Mouse (Mus musculus): ENCODE results near the gene Stpg2. TPM values are rescaled to one million over a fixed set of nuclear protein-coding genes. Genes with fewer than 3 reads are reported as not detected.
A peak's percentile ranks its signal among the peaks of the same experiment; 100 is the strongest.

Stpg2 gene
- polyA plus RNA-seq, 1 experiment: 0.06 TPM

- Histone ChIP-seq H3K27ac (ENCODE audit: insufficient read depth, low read depth, low read length) (no peak overlapping the region), H3K4me3 (ENCODE audit: insufficient read depth, low read depth, low read length) (no peak overlapping the region), H3K27me3 (replicated peaks; ENCODE audit: control insufficient read depth, insufficient read depth, low read length) (no peaks in the 10 kb centered on the region), H3K36me3 (ENCODE audit: control insufficient read depth, insufficient read depth, low read length) (no peaks in the 10 kb centered on the region), H3K4me1 (ENCODE audit: control insufficient read depth, insufficient read depth, low read length) (no peaks in the 10 kb centered on the region)
- TF ChIP-seq CTCF (conservative IDR thresholded peaks at IDR 0.05; ENCODE audit: insufficient read depth, insufficient read length, low read depth, low read length) (no peak), POLR2A (IDR thresholded peaks at IDR 0.05; ENCODE audit: low read depth, low read length) (no peak)
- peak; percentile 27 for DNase-seq
Observed at GRCm38 (mm10) chr3:139297909-139298308, 92.4 kb downstream of the Stpg2 start.

GRCm38 (mm10) chr3:139308078-139308809 lies 102.8 kb downstream of the Stpg2 start:
- TF ChIP-seq POLR2A (IDR thresholded peaks at IDR 0.05; ENCODE audit: low read depth, low read length) (no peak), CTCF (conservative IDR thresholded peaks at IDR 0.05; ENCODE audit: insufficient read depth, insufficient read length, low read depth, low read length) (no peak)
- H3K27me3 ChIP-seq (replicated peaks; ENCODE audit: control insufficient read depth, insufficient read depth, low read length): no peaks in the 10 kb centered on the region
- no peak overlapping the region for H3K4me3 ChIP-seq (ENCODE audit: insufficient read depth, low read depth, low read length)
- no peak for DNase-seq
- H3K4me1 ChIP-seq (ENCODE audit: control insufficient read depth, insufficient read depth, low read length): no peaks in the 10 kb centered on the region
- no peak overlapping the region for H3K27ac ChIP-seq (ENCODE audit: insufficient read depth, low read depth, low read length)
- no peaks in the 10 kb centered on the region for H3K36me3 ChIP-seq (ENCODE audit: control insufficient read depth, insufficient read depth, low read length)
- 35% methylated on average over 7 of the region's 7 CpGs for WGBS

- H3K27me3 ChIP-seq (replicated peaks; ENCODE audit: control insufficient read depth, insufficient read depth, low read length): no peaks in the 10 kb centered on the region
- no peak for DNase-seq
- H3K4me3 ChIP-seq (ENCODE audit: insufficient read depth, low read depth, low read length): no peak overlapping the region
- TF ChIP-seq POLR2A (IDR thresholded peaks at IDR 0.05; ENCODE audit: low read depth, low read length) (no peak), CTCF (conservative IDR thresholded peaks at IDR 0.05; ENCODE audit: insufficient read depth, insufficient read length, low read depth, low read length) (no peak)
- WGBS: 85% methylated on average over 2 of the region's 2 CpGs
- H3K27ac ChIP-seq (ENCODE audit: insufficient read depth, low read depth, low read length): no peak overlapping the region
- H3K4me1 ChIP-seq (ENCODE audit: control insufficient read depth, insufficient read depth, low read length): no peaks in the 10 kb centered on the region
- H3K36me3 ChIP-seq (ENCODE audit: control insufficient read depth, insufficient read depth, low read length): no peaks in the 10 kb centered on the region
Observed at GRCm38 (mm10) chr3:139311721-139312120, 106.2 kb downstream of the Stpg2 start.

- H3K27me3 ChIP-seq (replicated peaks; ENCODE audit: control insufficient read depth, insufficient read depth, low read length): no peaks in the 10 kb centered on the region
- H3K36me3 ChIP-seq (ENCODE audit: control insufficient read depth, insufficient read depth, low read length): no peaks in the 10 kb centered on the region
- TF ChIP-seq POLR2A (IDR thresholded peaks at IDR 0.05; ENCODE audit: low read depth, low read length): no peak
- no peak for TF ChIP-seq CTCF (conservative IDR thresholded peaks at IDR 0.05; ENCODE audit: insufficient read depth, insufficient read length, low read depth, low read length)
- 72% methylated on average over 3 of the region's 3 CpGs for WGBS
- H3K27ac ChIP-seq (ENCODE audit: insufficient read depth, low read depth, low read length): no peak overlapping the region
- H3K4me3 ChIP-seq (ENCODE audit: insufficient read depth, low read depth, low read length): no peak overlapping the region
- H3K4me1 ChIP-seq (ENCODE audit: control insufficient read depth, insufficient read depth, low read length): no peaks in the 10 kb centered on the region
- no peak for DNase-seq
Observed at GRCm38 (mm10) chr3:139380494-139380893, 175.0 kb downstream of the Stpg2 start.

GRCm38 (mm10) chr3:139397077-139397865 lies 191.8 kb downstream of the Stpg2 start:
- no peak overlapping the region for H3K27ac ChIP-seq (ENCODE audit: insufficient read depth, low read depth, low read length)

GRCm38 (mm10) chr3:139404673-139405072 lies 199.2 kb downstream of the Stpg2 start:
- H3K27me3 ChIP-seq (replicated peaks; ENCODE audit: control insufficient read depth, insufficient read depth, low read length): no peaks in the 10 kb centered on the region
- no peak for DNase-seq
- no peak overlapping the region for H3K27ac ChIP-seq (ENCODE audit: insufficient read depth, low read depth, low read length)
- no peak overlapping the region for H3K4me3 ChIP-seq (ENCODE audit: insufficient read depth, low read depth, low read length)
- TF ChIP-seq CTCF (conservative IDR thresholded peaks at IDR 0.05; ENCODE audit: insufficient read depth, insufficient read length, low read depth, low read length): no peak
- no peak for TF ChIP-seq POLR2A (IDR thresholded peaks at IDR 0.05; ENCODE audit: low read depth, low read length)
- no peaks in the 10 kb centered on the region for H3K36me3 ChIP-seq (ENCODE audit: control insufficient read depth, insufficient read depth, low read length)
- H3K4me1 ChIP-seq (ENCODE audit: control insufficient read depth, insufficient read depth, low read length): no peaks in the 10 kb centered on the region
- 85% methylated on average over 3 of the region's 3 CpGs for WGBS

More at GRCm38 (mm10) chr3:139397077-139397865, 191.8 kb downstream of the Stpg2 start:
- H3K4me3 ChIP-seq (ENCODE audit: insufficient read depth, low read depth, low read length): no peak overlapping the region
- no peak for DNase-seq
- WGBS: 39% methylated on average over 9 of the region's 9 CpGs
- TF ChIP-seq CTCF (conservative IDR thresholded peaks at IDR 0.05; ENCODE audit: insufficient read depth, insufficient read length, low read depth, low read length) (no peak), POLR2A (IDR thresholded peaks at IDR 0.05; ENCODE audit: low read depth, low read length) (no peak)
- H3K4me1 ChIP-seq (ENCODE audit: control insufficient read depth, insufficient read depth, low read length): no peaks in the 10 kb centered on the region
- H3K36me3 ChIP-seq (ENCODE audit: control insufficient read depth, insufficient read depth, low read length): no peaks in the 10 kb centered on the region
- H3K27me3 ChIP-seq (replicated peaks; ENCODE audit: control insufficient read depth, insufficient read depth, low read length): no peaks in the 10 kb centered on the region

- Histone ChIP-seq H3K27me3 (replicated peaks; ENCODE audit: control insufficient read depth, insufficient read depth, low read length) (no peaks in the 10 kb centered on the region), H3K36me3 (ENCODE audit: control insufficient read depth, insufficient read depth, low read length) (no peaks in the 10 kb centered on the region), H3K4me1 (ENCODE audit: control insufficient read depth, insufficient read depth, low read length) (no peaks in the 10 kb centered on the region), H3K4me3 (ENCODE audit: insufficient read depth, low read depth, low read length) (no peak overlapping the region), H3K27ac (ENCODE audit: insufficient read depth, low read depth, low read length) (no peak overlapping the region)
- DNase-seq: no peak
- TF ChIP-seq CTCF (conservative IDR thresholded peaks at IDR 0.05; ENCODE audit: insufficient read depth, insufficient read length, low read depth, low read length) (no peak), POLR2A (IDR thresholded peaks at IDR 0.05; ENCODE audit: low read depth, low read length) (no peak)
- WGBS: 73% methylated on average over 5 of the region's 5 CpGs
Observed at GRCm38 (mm10) chr3:139419142-139419541, 213.6 kb downstream of the Stpg2 start.
